Mouse (Mus musculus): ENCODE data around the gene Gm7137. TPM values are rescaled to one million over a fixed set of nuclear protein-coding genes. Genes with fewer than 3 reads are reported as not detected.
"Not testable (repeated sequence)": the region's sequence is repeated elsewhere in the genome, so short reads cannot be mapped to it uniquely, and the experiment has no call there.

The Gm7137 gene
- total RNA-seq (2022), result not detected

- DNase-seq (ENCODE audit: low spot score in 2 of 2), result peak in 1 of 2 experiments; percentile 30
Measured at GRCm38 (mm10) chr10:77787876-77788275, at the start of gene Gm7137. TSS of gene Gm7137 (minus strand) at chr10:77788200.

- DNase-seq (ENCODE audit: low spot score in 2 of 2), result peak; percentile 5 to 43
Measured at GRCm38 (mm10) chr10:77835647-77836046, 47.6 kb upstream of the Gm7137 start, which contains the start of gene Krtap10-10. TSS of gene Krtap10-10 (plus strand) at chr10:77835947.

DNA sequence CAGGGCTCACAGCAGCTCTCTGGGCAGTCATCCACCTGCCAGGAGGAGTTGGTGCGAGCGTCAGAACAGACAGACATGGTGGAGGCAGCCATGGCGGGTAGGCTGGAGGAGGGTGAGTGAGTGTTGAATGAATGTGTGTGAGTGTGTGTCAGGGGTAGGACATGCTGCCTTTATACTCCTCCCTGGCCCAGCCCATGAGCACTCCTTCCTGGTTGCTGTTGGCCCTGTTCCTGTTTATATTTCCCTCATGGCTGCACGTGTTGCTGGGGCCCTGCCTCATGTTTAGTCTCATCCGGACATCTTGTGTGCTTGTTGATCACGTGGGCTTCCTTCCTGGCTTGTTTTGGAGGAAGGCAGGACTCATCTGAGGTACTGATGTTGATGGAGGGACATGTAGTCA lies 39.0 kb upstream of the Gm7137 start, which contains the start of gene Krtap10-4:
Krtap10-4 (minus strand) TSS at position 145 of the 400 bp plus-strand sequence.
- no peak for DNase-seq (ENCODE audit: low spot score in 2 of 2)

DNA sequence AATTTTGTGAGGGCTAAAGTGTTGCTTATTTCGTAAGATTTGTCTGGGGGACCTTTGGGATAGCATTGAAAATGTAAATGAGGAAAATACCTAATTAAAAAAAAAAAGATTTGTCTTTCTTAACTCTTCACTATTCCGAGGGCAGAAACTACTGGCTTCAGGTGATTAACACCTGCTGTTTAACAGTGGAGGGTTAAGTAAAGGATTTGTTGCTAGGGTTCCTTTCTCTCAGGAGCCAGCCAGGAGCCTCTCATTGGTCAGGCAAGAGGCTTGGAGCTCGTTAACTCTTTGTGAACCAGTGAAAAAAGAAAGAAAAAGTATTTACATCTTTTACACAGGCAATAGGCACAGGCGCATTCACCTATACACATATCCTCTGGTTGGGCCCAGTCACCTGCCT lies 31.2 kb upstream of the Gm7137 start:
- DNase-seq (ENCODE audit: low spot score in 2 of 2), result no peak

DNA sequence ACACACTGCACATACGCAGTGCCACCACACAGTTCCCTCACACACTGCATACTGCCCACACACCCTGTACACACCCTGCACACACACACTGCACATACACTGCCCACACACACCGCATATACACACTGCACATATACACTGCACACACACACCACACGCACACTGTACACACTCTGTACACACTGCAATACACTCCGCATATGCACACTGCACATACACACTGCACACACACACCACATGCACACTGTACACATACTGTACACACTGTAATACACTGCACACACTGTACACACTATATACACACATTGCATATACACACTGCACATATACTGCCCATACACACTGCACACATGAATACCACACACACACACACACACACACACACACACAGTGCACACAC lies 30.5 kb upstream of the Gm7137 start:
- no peak for DNase-seq (ENCODE audit: low spot score in 2 of 2)

DNA sequence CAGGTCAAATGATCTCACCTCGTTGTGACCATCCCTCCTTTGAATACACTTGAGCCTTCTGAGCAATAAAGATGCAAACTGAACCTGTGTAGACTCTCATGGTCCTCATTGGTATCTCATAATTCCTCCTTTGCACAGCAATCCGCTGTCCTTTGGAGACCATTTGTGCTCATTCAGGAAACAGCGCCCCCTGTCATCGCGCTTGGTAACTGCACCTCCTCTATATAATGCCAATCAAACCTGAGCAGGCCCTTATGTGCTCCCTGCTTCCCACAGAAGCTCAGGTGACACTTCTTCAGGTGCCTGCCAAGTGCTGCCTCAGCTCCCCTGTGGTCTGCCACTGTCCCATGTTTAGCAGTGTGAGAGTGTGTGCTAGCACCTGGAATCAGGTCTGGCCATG lies 27.5 kb upstream of the Gm7137 start:
- no peak for DNase-seq (ENCODE audit: low spot score in 2 of 2)

- no peak for DNase-seq (ENCODE audit: low spot score in 2 of 2)
Measured at GRCm38 (mm10) chr10:77814382-77814781, 26.4 kb upstream of the Gm7137 start, which contains the start of gene Gm2696. TSS of gene Gm2696 (plus strand) at chr10:77814682.

GRCm38 (mm10) chr10:77811743-77812142 lies 23.7 kb upstream of the Gm7137 start, which contains the start of gene Gm9507:
TSS of gene Gm9507 (minus strand) at chr10:77811843.
- DNase-seq (ENCODE audit: low spot score in 2 of 2), result no peak

DNA sequence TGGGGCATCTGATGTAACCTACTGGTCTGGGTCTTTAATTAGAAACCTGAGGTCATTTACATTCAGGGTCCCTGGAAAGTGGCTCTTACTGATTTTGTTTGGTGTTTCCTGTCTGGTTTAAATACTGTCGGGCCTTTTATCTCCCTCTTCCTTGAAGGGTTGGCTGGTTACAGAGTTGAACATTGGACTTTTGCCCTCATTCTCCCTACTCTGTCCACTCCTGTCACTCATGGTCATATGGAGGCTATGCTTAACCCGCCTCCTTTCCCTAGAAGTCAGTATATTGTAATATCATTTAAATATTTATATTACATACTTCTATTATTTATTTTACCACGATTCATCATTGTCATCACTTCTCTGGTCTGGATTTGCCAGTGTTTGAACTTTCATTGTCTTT lies 16.1 kb upstream of the Gm7137 start:
- DNase-seq (ENCODE audit: low spot score in 2 of 2), result no peak

DNA sequence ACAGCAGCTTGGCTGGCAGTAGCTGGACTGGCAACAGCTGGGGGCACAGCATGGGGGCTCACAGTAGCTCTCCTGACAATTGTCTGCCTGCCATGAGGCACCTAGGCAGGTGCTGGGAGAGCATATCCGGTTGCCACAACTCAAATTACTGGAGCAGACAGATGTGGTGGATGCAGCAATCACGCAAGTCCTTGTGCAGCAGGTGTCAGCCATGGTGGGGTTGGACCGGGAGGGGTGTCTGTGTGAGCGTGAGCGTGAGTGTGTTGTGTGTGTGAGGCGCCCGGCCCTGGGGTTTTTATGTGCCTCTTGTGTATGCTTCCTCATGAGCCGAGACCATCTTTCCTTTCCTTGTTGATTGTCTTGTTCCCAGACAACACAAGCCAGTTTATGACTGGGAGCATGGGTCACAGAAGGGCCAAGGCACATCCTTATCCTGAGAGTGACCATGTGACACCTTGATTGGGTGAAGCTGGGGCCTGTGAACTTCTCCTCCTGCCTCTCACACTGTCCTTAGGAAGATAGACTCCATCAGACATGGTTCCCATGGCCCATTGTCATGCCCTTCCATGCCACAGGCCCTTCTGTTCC lies 11.0 kb upstream of the Gm7137 start, which contains the start of gene Gm19668:
Gm19668 (minus strand) TSS at position 213 of the 588 bp plus-strand sequence.
- no peak for DNase-seq (ENCODE audit: low spot score in 2 of 2)

GRCm38 (mm10) chr10:77798164-77798920 lies 10.3 kb upstream of the Gm7137 start:
- DNase-seq (ENCODE audit: low spot score in 2 of 2), result not testable (repeated sequence)

GRCm38 (mm10) chr10:77797677-77798076 lies 9.7 kb upstream of the Gm7137 start:
- no peak for DNase-seq (ENCODE audit: low spot score in 2 of 2)

DNA sequence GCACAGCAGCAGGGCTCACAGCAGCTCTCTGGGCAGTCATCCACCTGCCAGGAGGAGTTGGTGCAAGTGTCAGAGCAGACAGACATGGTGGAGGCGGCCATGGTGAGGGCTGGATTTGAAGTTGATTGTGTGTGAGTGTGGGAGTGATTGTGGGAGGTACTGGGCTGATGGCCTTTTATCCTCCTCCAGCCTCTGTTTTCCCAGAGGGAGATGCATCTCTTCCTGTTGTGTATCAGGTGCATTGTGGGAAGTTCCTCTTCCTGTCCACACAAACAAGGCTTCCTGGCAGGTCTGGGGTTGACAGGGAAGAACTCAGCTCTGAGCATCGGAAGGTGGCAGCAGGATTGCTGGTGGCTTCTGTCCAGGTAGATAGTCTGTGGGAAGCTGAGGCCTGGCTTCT lies 7.0 kb upstream of the Gm7137 start, which contains the start of gene Gm9639:
Gm9639 (minus strand) TSS at position 101 of the 400 bp plus-strand sequence.
- DNase-seq (ENCODE audit: low spot score in 2 of 2), result peak in 1 of 2 experiments; percentile 17

GRCm38 (mm10) chr10:77788621-77789020 lies 621 bp upstream of the Gm7137 start:
- no peak for DNase-seq (ENCODE audit: low spot score in 2 of 2)

DNA sequence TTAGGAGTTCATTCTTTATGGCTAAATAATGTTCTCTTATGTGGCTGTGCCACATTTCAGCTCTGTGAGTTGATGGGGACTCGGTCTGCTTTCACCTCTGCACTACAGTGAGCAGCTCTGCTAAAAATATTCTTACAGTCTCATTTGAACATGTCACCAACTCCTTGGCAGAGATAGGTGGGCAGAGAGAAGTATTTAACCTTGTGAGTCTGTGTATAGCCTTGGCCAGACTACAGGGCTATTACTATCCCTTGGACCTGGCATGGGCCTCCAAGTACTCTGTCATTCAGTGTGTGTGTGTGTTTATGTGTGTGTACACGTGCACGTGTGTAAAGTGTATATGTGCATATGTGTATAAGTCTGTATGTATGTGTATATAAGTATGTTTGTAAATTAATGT lies 4.6 kb downstream of the Gm7137 start:
- not testable (repeated sequence) for DNase-seq (ENCODE audit: low spot score in 2 of 2)

GRCm38 (mm10) chr10:77782442-77782841 lies 5.6 kb downstream of the Gm7137 start, which contains the start of gene Gm3250:
TSS of gene Gm3250 (minus strand) at chr10:77782542.
- DNase-seq (ENCODE audit: low spot score in 2 of 2), result not testable (repeated sequence)

DNA sequence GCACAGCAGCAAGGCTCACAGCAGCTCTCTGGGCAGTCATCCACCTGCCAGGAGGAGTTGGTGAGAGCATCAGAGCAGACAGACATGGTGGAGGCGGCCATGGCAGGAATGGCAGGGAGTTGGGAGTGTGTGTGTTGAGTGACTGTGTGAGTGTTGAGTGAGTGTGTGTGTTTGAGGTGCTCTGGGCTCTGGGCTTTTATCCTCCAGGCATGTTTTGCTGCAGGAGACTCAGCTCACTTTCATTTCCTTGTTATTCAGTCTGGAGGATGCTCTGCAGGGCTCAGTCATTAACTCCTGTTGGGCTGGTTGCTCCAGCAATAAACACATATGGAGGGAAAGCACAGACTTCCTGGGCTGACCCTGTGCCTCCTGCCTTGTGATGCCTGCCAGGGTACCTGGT lies 11.2 kb downstream of the Gm7137 start, which contains the start of gene Gm7138:
Gm7138 (minus strand) TSS at position 101 of the 400 bp plus-strand sequence.
- DNase-seq (ENCODE audit: low spot score in 2 of 2), result not testable (repeated sequence)

GRCm38 (mm10) chr10:77772142-77772541 lies 15.9 kb downstream of the Gm7137 start:
- DNase-seq (ENCODE audit: low spot score in 2 of 2), result not testable (repeated sequence)

GRCm38 (mm10) chr10:77771225-77771624 lies 16.8 kb downstream of the Gm7137 start, which contains the start of gene Gm3238:
TSS of gene Gm3238 (minus strand) at chr10:77771325.
- DNase-seq (ENCODE audit: low spot score in 2 of 2), result not testable (repeated sequence)

DNA sequence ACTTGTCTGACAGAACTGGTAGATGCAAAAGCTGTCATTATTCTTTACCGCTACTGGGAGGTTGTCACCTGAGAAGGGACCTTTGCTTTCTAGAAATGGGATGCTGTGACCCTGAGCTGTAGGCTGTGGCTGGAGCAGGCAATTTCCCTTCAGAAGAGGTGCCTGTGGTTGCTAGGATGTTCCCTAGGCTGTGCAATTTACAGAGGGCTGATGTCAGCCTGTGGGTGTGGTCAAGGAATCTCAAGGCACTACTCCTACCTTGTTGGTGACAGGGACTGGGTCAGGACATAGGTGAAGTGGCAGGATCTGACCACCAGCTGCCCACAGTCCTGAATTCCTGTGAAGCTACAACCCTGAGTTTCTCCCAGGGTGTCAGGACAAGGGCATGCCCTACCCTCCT lies 18.3 kb downstream of the Gm7137 start:
- DNase-seq (ENCODE audit: low spot score in 2 of 2), result no peak

DNA sequence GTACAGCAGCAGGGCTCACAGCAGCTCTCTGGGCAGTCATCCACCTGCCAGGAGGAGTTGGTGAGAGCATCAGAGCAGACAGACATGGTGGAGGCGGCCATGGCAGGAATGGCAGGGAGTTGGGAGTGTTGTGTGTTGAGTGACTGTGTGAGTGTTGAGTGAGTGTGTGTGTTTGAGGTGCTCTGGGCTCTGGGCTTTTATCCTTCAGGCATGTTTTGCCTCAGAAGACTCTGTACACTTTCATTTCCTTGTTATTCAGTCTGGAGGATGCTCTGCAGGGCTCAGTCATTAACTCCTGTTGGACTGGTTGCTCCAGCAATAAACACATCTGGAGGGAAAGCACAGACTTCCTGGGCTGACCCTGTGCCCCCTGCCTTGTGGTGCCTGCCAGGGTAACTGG lies 28.4 kb downstream of the Gm7137 start, which contains the start of gene Gm3233:
Gm3233 (minus strand) TSS at position 101 of the 400 bp plus-strand sequence.
- DNase-seq (ENCODE audit: low spot score in 2 of 2), result not testable (repeated sequence)

GRCm38 (mm10) chr10:77753448-77753847 lies 34.6 kb downstream of the Gm7137 start:
- DNase-seq (ENCODE audit: low spot score in 2 of 2), result no peak
